Mouse (Mus musculus) large intestine, adult 2 months (tissue): Measurements from ENCODE around the gene Lsmem1. TPM values are rescaled to one million over a fixed set of nuclear protein-coding genes. Genes with fewer than 3 reads are reported as not detected.
"Not testable (repeated sequence)": the region's sequence is repeated elsewhere in the genome, so short reads cannot be mapped to it uniquely, and the experiment has no call there.

ENCODE experiments used
- DNase-seq: peaks from one replicate; pipeline ENCODE4 v3.0.0-alpha.2; 2012; ENCODE audit warnings: low read depth, low spot score
- WGBS: fragments of 180-500 bp; shearing (Covaris S2); methylation state at CpG from one replicate; pipeline ENCODE4 v1.1.7; 2018; 5-methylcytosine and 5-hydroxymethylcytosine counted together
- polyA plus RNA-seq: library from polyadenylated mRNA; depleted of rRNA; stranded (reverse); fragments of >200 nt; gene quantifications from 2 replicates; pipeline ENCODE4 v1.2.3, GENCODE M21; 2012

Lsmem1 gene
- polyA plus RNA-seq, 1 experiment = not detected

- 50% methylated on average over 2 of the region's 2 CpGs for WGBS
- DNase-seq = no peak
Measured at GRCm38 (mm10) chr12:40217776-40218175, 18.5 kb upstream of the Lsmem1 start.

GRCm38 (mm10) chr12:40214888-40215876 is 15.9 kb upstream of the Lsmem1 start:
- DNase-seq = no peak
- 80% methylated on average over 15 of the region's 15 CpGs for WGBS

GRCm38 (mm10) chr12:40209049-40209448 is 9.8 kb upstream of the Lsmem1 start:
- DNase-seq = no peak
- WGBS = 90% methylated on average over 3 of the region's 3 CpGs

GRCm38 (mm10) chr12:40207909-40208308 is 8.6 kb upstream of the Lsmem1 start:
- WGBS = 94% methylated on average over 4 of the region's 4 CpGs

GRCm38 (mm10) chr12:40202161-40203035 is 3.1 kb upstream of the Lsmem1 start:
- WGBS = 93% methylated on average over 7 of the region's 7 CpGs
- DNase-seq = no peak

More at GRCm38 (mm10) chr12:40207909-40208308, 8.6 kb upstream of the Lsmem1 start:
- DNase-seq = no peak

GRCm38 (mm10) chr12:40200484-40201235 is 1.4 kb upstream of the Lsmem1 start:
- no peak for DNase-seq
- 87% methylated on average over 6 of the region's 6 CpGs for WGBS

- WGBS = 40% methylated on average over 7 of the region's 7 CpGs
- DNase-seq = no peak
Measured at GRCm38 (mm10) chr12:40199795-40200402, 609 bp upstream of the Lsmem1 start.

- 42% methylated on average over 9 of the region's 9 CpGs for WGBS
- no peak for DNase-seq
Measured at GRCm38 (mm10) chr12:40198427-40198826, 863 bp downstream of the Lsmem1 start.

GRCm38 (mm10) chr12:40198019-40198418 is 1.3 kb downstream of the Lsmem1 start:
- 53% methylated on average over 5 of the region's 5 CpGs for WGBS

GRCm38 (mm10) chr12:40197511-40197910 is 1.8 kb downstream of the Lsmem1 start:
- DNase-seq = no peak

More at GRCm38 (mm10) chr12:40198019-40198418, 1.3 kb downstream of the Lsmem1 start:
- DNase-seq = no peak

- no peak for DNase-seq
- WGBS = 77% methylated on average over 3 of the region's 3 CpGs
Measured at GRCm38 (mm10) chr12:40185474-40185873, 13.8 kb downstream of the Lsmem1 start.

- no peak for DNase-seq
- WGBS = 55% methylated on average over 6 of the region's 6 CpGs
Measured at GRCm38 (mm10) chr12:40177089-40177488, 22.2 kb downstream of the Lsmem1 start.

GRCm38 (mm10) chr12:40176158-40176557 is 23.1 kb downstream of the Lsmem1 start:
- no peak for DNase-seq
- 58% methylated on average over 2 of the region's 2 CpGs for WGBS

GRCm38 (mm10) chr12:40175171-40175570 is 24.1 kb downstream of the Lsmem1 start:
- 61% methylated on average over 1 of the region's 1 CpGs for WGBS
- DNase-seq = not testable (repeated sequence)

GRCm38 (mm10) chr12:40171637-40172036 is 27.7 kb downstream of the Lsmem1 start:
- WGBS = 86% methylated on average over 2 of the region's 2 CpGs
- DNase-seq = no peak

- 98% methylated on average over 1 of the region's 1 CpGs for WGBS
- no peak for DNase-seq
Measured at GRCm38 (mm10) chr12:40169675-40170074, 29.6 kb downstream of the Lsmem1 start.

- WGBS = 3% methylated on average over 2 of the region's 2 CpGs
- DNase-seq = no peak
Measured at GRCm38 (mm10) chr12:40164621-40165020, 34.7 kb downstream of the Lsmem1 start.

- WGBS = 35% methylated on average over 2 of the region's 2 CpGs
- DNase-seq = no peak
Measured at GRCm38 (mm10) chr12:40160777-40161176, 38.5 kb downstream of the Lsmem1 start.

- no peak for DNase-seq
- WGBS = 90% methylated on average over 6 of the region's 6 CpGs
Measured at GRCm38 (mm10) chr12:40154188-40154587, 45.1 kb downstream of the Lsmem1 start.
